Mouse (Mus musculus) ES-E14 (cell line): ENCODE data around the gene Tulp2. TPM values are rescaled to one million over a fixed set of nuclear protein-coding genes. Genes with fewer than 3 reads are reported as not detected.

Experiments
- DNase-seq: peaks from one replicate; pipeline ENCODE4 v3.0.0-alpha.2; 2013; ENCODE audit warnings: low read depth, low spot score
- H3K27ac ChIP-seq: 2 replicates; pipeline ENCODE4 v1.5.1; 2012; ENCODE audit warnings: low read depth, mild to moderate bottlenecking, low read length, moderate library complexity, mixed read lengths; ENCODE audit not compliant: poor library complexity, insufficient read depth, severe bottlenecking
- H3K36me3 ChIP-seq: 2 replicates; pipeline ENCODE4 v1.6.1; 2012; ENCODE audit warnings: mild to moderate bottlenecking, low read length, moderate library complexity, mixed read lengths; ENCODE audit not compliant: control insufficient read depth, poor library complexity, insufficient read depth, severe bottlenecking
- H3K4me1 ChIP-seq, 2 experiments: fragments of 150-350 bp in 1 of 2; sonication (generic) in 1 of 2; 2 replicates each; pipeline ENCODE4 v1.6.1; 2012; ENCODE audit warnings: low read length in 2 of 2, mild to moderate bottlenecking in 1 of 2, mixed read lengths in 1 of 2; ENCODE audit not compliant: control insufficient read depth in 2 of 2, insufficient read depth in 2 of 2, poor library complexity in 1 of 2
- H3K4me3 ChIP-seq, 2 experiments: fragments of 150-350 bp in 1 of 2; sonication (generic) in 1 of 2; 2 replicates each; pipeline ENCODE4 v1.5.1; 2012; ENCODE audit warnings: low read length in 2 of 2, low read depth in 1 of 2, mild to moderate bottlenecking in 1 of 2, mixed read lengths in 1 of 2; ENCODE audit not compliant: insufficient read depth in 1 of 2, poor library complexity in 1 of 2, severe bottlenecking in 1 of 2
- H3K9ac ChIP-seq: 2 replicates; pipeline ENCODE4 v1.6.1; 2012; ENCODE audit warnings: low read depth, mild to moderate bottlenecking, low read length, mixed read lengths; ENCODE audit not compliant: poor library complexity, insufficient read depth, severe bottlenecking
- H3K9me3 ChIP-seq: fragments of 150-350 bp; sonication (generic); 2 replicates; pipeline ENCODE4 v1.6.1; 2012; ENCODE audit warnings: low read depth, mild to moderate bottlenecking, low read length; ENCODE audit not compliant: control insufficient read depth, insufficient read depth
- CHD2 ChIP-seq: IDR thresholded peaks from 2 replicates; pipeline ENCODE4 v1.6.1; 2014; ENCODE audit warnings: mild to moderate bottlenecking, low read depth, low read length, inconsistent platforms
- HCFC1 ChIP-seq: IDR thresholded peaks from 2 replicates; pipeline ENCODE4 v1.6.1; 2012; ENCODE audit warnings: low read length, inconsistent platforms, borderline replicate concordance; ENCODE audit not compliant: insufficient read depth
- MAFK ChIP-seq: IDR thresholded peaks from 2 replicates; pipeline ENCODE4 v1.6.1; 2014; ENCODE audit warnings: mild to moderate bottlenecking, low read depth, low read length, inconsistent platforms; ENCODE audit not compliant: insufficient read depth
- ZC3H11A ChIP-seq: IDR thresholded peaks from 2 replicates; pipeline ENCODE4 v1.6.1; 2012; ENCODE audit warnings: low read depth, mild to moderate bottlenecking, inconsistent platforms, low read length, borderline replicate concordance
- ZNF384 ChIP-seq: IDR thresholded peaks from 2 replicates; pipeline ENCODE4 v1.6.1; 2012; ENCODE audit warnings: low read depth, low read length, inconsistent platforms
- in situ Hi-C, 2 experiments: fragments of 600-800 bp; cut with MboI; formaldehyde crosslinking; loops; one replicate each; pipeline ENCODE4 v1.15.1; 2025; ENCODE audit warnings: low sequenced_read_pairs in 2 of 2, inconsistent platforms in 1 of 2; ENCODE audit not compliant: unreplicated experiment in 2 of 2
- total RNA-seq: library from RNA; depleted of rRNA; stranded (reverse); fragments of 300-350 nt; gene quantifications from 2 replicates; pipeline ENCODE4 v1.2.3, GENCODE M21; 2012

Tulp2 gene
- total RNA-seq, 1 experiment, result 2.6 TPM

GRCm38 (mm10) chr7:45446589-45446988, 35.1 kb upstream of the Tulp2 start:
- no peaks in the 10 kb centered on the region for H3K9me3 ChIP-seq
- TF ChIP-seq HCFC1, result peak; percentile 78
- no peak for TF ChIP-seq CHD2
- no peak for TF ChIP-seq ZC3H11A
- no peak for TF ChIP-seq MAFK
- H3K4me1 ChIP-seq, result peaks cover 1 to 18% of the 10 kb centered on the region in 2 experiments; a peak in 2 of 4 replicates
- in situ Hi-C loops, result no loop called here
- no peak overlapping the region for H3K9ac ChIP-seq
- no peak overlapping the region for H3K27ac ChIP-seq
- H3K36me3 ChIP-seq, result peaks cover 6% of the 10 kb centered on the region; the same call in 1 of the 2 replicates
- no peak for DNase-seq
- H3K4me3 ChIP-seq, result no peak overlapping the region

DNA sequence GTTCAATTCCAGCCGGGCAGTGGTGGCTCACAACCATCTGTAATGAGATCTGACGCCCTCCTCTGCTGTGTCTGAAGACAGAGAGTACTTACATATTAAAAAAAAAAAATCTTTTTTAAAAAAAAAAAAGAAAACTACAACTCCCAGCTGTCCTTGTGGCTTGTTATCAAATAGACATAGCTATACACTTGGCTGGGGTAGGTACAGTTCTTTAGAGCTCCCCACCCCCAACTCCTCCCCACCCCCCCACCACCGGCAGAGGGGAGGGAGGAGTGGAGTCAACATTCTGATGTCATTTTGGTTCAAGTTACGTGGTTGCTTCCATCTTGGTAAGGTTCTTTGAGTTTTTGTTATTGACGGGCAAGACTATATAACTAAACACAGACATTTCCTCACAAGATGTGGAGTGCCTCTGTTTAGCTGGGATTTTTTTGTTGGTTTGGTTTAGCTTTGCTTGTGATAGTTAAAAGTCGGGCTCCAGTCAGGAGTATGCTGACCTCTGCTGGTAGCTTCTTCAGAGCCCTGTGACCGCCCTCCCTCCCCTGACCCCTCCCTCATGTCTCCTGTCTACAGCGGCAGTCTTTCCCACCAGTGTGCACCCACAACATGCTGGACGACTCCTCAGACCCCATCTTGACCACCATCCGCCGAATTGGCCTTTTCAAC, 34.2 kb upstream of the Tulp2 start:
- no peak for DNase-seq
- Histone ChIP-seq H3K27ac (peak overlapping the region; percentile 75), H3K9ac (peak overlapping the region; percentile 75), H3K4me1 (peaks cover 1 to 21% of the 10 kb centered on the region in 2 experiments; a peak in 2 of 4 replicates), H3K9me3 (no peaks in the 10 kb centered on the region), H3K36me3 (peaks cover 6% of the 10 kb centered on the region; the same call in 1 of the 2 replicates), H3K4me3 (peak overlapping the region; percentile 49 to 53)
- in situ Hi-C loops, result no loop called here
- TF ChIP-seq ZC3H11A (no peak), ZNF384 (peak; percentile 57; the same call in 1 of the 2 replicates), MAFK (no peak), HCFC1 (peak; percentile 82), CHD2 (no peak)

DNA sequence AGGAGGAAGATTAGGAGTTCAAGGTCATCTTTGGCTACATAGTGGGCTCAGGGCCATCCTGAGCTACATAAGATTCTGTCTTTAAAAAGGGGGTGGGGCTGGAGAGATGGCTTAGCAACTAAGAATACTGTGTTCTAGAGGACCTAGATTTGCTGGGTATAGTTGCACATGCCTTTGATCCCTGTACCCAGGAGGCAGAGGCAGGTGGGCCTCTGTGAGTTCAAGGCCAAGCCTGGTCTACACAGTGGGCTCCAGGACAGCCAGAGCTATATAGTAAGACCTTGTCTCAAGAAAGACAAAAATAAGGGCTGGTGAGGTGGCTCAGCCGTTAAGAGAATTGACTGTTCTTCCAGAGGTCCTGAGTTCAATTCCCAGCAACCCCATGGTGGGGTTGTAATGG, 31.7 kb upstream of the Tulp2 start:
- Histone ChIP-seq H3K27ac (peak overlapping the region; percentile 43; the same call in 1 of the 2 replicates), H3K9me3 (no peaks in the 10 kb centered on the region), H3K9ac (no peak overlapping the region), H3K4me3 (no peak overlapping the region), H3K36me3 (peaks cover 11% of the 10 kb centered on the region; the same call in 1 of the 2 replicates), H3K4me1 (peaks cover 1 to 20% of the 10 kb centered on the region in 2 experiments; a peak in 1 of 4 replicates)
- in situ Hi-C loops, result no loop called here
- TF ChIP-seq ZNF384, result no peak
- TF ChIP-seq ZC3H11A, result no peak
- no peak for TF ChIP-seq CHD2
- TF ChIP-seq MAFK, result no peak
- no peak for DNase-seq

DNA sequence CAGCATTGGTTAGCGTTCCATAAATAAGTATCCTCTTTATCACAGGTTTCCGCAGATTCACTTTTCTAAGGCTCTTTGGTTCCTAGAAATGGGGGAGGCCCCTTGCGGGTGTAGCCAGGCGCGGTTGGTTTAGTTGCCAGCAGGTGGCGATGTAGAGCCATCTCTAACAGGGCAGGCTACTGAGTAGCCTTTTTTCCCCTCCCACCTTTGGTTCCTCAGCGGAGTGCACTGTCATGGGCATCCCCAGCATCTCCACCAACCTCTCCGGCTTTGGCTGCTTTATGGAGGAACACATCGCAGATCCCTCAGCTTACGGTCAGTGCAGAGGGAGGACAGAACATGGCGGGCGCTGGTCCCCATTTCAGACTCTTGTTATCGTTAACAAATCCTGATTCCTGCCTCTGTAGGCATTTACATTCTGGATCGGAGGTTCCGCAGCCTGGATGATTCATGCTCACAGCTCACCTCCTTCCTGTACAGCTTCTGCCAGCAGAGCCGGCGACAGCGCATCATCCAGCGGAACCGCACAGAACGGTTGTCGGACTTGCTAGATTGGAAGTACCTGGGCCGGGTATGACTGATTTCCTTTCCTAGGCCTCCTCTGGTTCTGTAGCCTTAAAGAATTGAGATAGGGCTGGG, 30.2 kb upstream of the Tulp2 start:
- no peak for TF ChIP-seq ZNF384
- H3K27ac ChIP-seq, result no peak overlapping the region
- DNase-seq, result peak; percentile 84
- H3K4me1 ChIP-seq, result peaks cover 1 to 30% of the 10 kb centered on the region in 2 experiments; a peak in 1 of 4 replicates
- no peaks in the 10 kb centered on the region for H3K9me3 ChIP-seq
- peaks cover 11% of the 10 kb centered on the region; the same call in 1 of the 2 replicates for H3K36me3 ChIP-seq
- peak overlapping the region; percentile 21; the same call in 1 of the 2 replicates for H3K9ac ChIP-seq
- H3K4me3 ChIP-seq, result peak overlapping the region in 1 of 2 experiments; percentile 44; a peak in 3 of 4 replicates
- in situ Hi-C loops, result no loop called here
